Mouse (Mus musculus) spleen, postnatal 14 days (tissue): Measurements from ENCODE around the gene Rgma.
A peak's percentile ranks its signal among the peaks of the same experiment; 100 is the strongest.

Experiments used
- DNase-seq, 2 experiments: peaks; one replicate each; pipeline ENCODE4 v3.0.0; 2021 to 2022; ENCODE audit warnings: low spot score in 2 of 2

Gene Rgma

DNA sequence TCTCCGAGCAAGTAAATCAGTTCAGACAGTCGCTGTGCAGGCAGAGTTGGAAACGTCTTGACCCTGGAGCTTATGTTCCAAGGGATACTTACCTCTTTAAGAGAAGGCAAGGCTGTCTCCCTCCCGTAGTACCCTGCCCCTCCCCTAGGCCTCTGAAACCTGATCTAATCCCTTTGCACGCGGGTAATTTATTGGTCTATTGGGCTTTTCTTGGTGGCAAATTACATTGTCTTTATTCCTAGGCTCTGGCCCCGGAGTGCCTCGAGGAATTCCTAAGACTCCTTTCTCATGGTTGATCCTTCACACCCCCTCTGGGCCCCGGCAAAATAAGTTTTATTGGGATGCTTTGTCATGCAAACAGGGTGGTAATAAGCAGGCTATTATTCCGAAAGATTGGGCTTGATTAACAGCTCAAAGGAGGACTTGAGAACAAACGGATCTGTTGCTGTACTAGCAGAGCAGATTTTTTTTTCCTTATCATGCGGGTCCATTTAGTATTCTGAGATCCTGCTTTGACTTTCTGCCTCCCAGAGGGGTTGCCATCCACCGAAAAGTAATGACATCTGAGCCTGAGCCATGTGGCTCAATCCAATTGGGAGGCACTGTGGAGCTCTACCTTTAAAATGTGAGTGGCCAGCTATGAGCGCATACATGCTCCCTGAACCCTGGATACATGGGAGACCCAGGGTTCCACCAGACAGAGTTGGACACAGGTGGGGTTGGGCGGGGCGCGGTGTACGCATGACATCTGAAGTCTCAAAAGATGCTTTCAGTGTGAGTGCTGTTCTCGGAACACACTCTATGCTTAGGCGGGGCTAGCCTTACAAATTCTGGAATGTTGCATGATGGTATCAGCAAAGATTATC, 25.0 kb downstream of the Rgma start:
- DNase-seq, result no peak

DNA sequence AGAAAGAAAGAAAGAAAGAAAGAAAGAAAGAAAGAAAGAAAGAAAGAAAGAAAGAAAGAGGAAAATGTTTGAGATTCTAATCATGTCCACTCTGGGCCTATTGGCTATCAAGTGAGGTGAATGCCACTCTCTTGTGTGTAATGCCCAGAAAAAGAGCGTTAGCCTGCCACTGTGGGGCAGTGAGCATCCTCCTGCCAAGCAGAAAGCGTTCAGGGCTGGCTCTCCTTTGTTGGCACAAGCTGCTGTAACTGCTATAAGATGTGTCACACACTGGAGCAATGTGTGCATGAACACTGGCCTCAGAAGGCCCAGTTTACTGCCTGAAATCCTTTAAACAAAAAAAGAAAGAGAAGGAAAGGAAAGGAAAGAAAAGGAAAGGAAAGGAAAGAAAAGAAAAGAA, 26.8 kb downstream of the Rgma start:
- no peak for DNase-seq

DNA sequence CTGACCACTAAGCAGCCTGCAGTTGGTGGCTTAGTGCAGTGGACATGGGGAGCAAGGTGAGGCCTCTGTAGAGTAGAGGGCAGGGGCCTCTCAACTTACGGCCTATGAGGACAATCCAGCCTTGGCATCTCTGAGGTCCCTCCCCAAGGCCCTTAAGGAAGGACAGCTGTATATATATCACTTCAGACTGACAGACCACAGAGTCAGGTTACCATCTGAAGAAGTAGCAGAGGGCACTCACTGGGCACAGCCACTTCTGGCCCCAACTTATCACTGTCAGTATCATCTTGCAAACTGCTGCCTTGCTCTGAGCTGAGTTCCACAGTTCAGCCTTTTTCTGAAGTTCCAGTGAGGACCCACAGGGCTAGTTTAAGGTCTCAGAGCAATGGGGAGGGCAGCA, 27.4 kb downstream of the Rgma start:
- DNase-seq, result no peak

DNA sequence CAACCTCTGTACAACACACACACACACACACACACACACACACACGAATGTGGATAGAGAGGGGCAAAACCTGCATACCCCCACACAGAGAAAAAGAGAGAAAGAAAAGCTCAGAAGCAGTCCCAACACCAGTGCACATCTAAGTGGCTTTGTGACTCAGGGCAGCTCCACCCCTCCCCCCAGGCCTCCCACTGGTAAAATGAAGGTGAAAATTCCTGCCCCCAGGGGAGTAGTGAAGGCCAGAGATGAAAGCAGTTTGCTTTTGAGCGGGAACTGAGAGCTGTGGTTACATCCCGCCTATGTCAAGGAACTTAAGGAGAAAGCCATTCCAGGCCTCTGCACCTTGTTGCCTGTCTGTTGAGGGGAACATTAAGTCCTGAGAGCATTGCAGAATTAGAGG, 28.2 kb downstream of the Rgma start:
- no peak for DNase-seq

DNA sequence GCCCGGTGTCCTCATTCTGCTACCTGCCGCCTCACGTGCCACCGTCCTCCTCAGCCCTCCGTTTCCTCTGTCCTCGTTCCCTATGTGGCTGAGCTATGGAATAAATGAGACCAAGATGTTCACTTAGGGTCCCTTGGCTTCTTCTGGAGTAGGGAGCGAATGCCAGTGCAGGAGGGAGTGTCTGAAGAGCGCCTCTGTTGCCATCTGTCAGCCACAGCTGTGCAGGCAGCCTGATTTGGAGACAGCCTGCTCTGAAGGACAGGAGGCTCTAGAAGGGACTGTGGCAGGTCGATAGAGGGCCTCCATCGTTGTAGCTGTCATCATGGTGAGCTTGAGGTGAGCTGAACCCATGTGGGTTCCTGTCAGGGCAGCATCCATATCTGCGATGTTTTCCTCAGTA, 30.2 kb downstream of the Rgma start:
- DNase-seq, result no peak

DNA sequence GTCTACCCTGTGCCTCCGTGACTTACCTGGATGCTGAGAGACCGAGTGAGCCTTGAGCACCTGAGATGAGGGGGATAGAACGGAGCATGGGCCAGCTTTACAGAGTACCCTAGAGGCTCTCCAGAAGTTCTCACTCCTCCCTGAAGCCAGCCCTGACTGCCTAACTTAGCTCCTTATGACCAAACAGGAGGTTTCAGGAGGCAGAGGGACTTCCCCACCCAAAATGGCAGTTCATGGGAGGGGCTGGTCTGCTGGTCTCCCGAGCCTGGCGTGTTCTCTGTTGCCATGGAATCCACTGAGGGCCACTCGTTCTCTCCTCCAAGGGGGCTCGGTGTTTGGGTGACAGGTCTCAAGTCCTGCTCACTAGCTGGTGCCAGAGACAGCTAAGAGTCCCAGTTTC, 36.2 kb downstream of the Rgma start:
- DNase-seq, result no peak

DNA sequence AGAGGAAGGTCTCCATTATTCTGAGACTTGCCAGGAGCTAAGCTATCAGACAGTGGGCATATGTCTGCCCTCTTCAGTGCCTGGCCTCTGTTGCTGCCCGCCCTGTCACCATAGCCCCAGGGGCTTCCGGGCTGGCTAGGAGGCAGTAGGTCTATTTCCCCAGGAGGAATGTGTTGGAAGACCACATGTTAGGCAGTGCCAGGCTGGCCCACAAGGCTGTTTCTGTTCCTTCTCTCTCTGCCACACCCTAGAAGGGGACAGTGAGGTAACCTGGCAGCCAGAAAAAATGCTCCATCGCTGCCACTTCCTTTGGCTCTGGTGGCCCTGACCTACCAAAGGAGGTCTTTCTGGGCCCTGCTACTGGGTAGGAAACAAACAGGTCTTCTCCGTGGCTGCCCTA, 36.7 kb downstream of the Rgma start:
- DNase-seq, result no peak

DNA sequence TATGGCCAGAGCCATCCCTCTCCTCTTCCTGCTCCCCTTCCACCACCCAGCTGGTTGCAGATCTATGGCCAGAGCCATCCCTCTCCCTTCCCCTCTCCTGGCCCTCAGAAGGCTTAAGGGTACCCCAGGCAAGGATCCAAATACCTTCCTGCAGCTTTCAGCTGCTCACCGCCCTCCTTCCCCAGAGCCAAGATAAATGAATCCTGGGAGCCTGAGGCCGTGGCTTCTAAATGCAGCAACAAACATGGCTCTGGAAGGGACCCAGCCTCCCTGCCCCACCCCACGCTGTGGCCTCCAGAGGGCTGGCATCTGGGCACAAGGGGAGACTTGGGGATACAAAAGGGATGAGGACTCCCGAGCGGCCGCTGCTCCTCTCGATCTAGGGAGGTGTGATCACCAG, 37.1 kb downstream of the Rgma start:
- no peak for DNase-seq

DNA sequence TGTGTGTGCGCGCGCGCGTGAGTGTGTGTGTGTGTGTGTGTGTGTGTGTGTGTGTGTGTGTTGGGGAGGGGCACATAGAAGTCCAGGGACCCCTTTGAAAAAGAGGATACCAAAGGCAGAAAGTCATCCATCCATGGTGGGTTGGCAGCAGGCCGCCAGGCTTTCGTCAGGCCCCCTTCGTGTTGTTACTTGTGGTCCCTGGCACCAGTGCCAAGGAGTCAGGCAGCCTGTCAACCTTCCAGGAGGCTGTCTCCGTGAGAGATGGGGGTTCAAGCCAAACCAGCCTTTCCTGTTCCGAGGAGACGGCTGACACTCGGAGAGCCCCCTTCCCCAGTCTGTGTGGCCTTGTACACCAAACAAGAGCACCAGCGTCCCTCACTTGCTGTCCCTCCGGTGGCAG, 38.9 kb downstream of the Rgma start:
- DNase-seq, result no peak

DNA sequence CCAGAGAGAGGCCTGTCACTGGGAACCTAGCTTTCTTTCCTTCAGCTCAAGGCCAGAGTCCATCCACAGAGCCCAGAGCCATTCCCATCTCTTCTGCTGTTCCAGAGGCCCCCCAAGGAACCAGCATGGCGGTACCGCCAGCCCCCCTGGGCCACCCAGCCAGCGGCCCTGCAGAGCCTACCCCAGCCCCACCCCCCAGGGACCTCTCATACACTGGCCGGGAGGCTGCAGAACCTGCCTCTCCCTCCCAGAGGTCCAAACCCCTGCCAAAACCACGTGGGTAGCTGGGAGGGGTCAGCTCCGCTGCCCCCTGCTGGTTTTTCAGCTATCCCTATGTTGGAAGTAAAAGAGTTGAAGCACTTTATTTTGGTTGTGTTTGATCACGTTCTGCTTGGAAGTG, 44.1 kb downstream of the Rgma start:
- DNase-seq, result no peak

DNA sequence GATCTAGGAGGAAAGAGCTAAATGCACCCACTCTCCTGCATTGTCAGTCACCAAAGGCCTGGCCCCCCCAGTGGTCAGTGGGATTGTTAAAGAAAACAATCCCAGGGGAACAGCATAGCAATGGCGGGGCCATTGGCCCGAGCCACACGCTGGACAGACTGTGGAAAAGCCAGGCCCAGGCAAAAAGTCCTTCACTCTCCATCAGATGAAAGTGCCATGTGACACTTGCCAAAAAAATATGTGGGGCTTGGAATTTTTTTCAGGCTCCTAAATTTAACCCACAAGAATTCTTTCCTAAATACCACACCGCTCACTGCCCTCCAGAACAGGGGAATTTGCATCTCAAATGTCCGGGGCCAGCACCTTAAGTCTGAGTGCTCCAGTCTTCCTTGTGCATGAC, 45.5 kb downstream of the Rgma start:
- no peak for DNase-seq

DNA sequence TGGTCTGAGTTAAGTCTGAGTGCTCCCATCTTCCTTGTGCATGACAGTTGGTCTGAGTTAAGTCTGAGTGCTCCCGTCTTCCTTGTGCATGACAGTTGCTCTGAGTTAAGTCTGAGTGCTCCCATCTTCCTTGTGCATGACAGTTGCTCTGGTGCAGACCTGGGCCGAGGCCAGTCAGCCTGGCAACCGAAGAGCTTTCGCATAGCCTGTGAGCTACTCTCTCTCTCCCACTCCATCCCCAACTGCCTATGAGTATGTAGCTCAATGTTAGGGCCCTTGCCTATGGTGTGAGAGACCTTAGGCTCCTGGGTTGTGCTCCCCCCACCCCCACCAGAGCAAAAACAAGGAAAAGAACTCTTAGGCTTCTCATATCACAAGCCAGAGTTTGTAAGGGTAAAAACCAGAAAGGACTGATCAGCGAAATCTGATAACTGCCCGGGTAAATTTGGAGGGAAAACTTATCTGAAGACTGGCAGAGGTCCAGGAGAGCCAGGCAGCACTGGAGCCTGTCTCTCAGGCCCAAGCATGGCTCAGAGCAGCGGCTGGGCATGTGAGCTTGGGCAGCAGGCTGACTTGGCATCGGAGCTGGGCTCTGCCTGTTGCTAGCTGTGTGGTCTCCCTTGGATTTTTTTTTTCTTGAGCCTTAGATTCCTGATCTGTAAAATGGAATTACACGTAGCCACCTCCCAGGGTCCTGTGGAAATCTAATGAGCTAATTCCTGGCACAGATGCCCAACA, 46.1 kb downstream of the Rgma start:
- DNase-seq, result no peak

DNA sequence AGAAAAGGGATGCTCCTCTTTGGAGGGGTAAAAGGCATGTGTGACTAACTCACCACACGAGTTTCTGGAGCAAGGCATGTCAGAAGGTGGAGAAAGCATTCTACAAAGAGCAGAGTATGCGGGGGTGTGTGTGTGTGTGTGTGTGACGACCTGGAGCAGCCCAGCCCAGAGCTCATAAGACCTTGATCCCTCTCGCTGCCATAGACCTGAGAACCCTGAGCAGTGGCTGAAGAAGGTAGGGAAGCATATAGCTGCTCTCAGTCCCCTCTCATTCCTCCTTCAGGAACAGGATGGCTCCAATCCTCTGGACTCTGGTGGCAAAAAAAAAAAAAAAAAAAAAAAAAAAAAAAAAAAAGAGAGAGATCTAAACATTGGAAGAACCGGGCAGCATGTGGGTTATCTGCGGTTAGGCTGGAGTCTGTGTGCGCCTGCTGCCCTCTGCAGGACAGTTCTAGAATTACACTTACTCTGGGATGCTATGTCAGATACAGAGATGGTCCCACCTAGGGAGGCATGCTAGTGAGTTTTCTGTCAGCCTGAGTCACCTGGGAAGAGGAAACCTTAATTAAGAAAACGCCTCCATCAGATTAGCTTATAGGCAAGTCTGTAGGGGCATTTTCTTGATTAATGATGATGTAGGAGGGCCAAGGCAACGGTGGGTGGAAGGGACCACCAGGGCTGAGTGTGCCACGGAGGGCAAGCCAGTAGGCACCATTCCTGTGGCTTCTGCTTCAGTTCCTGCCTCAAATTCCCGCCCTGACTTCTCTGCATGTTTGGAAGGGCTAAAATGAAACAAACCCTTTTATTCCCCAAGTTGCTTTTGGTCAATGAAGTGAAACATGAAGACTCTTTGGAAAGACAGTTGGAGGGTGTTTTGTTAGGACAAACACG, 47.2 kb downstream of the Rgma start:
- peak in 1 of 2 experiments; percentile 55 for DNase-seq

DNA sequence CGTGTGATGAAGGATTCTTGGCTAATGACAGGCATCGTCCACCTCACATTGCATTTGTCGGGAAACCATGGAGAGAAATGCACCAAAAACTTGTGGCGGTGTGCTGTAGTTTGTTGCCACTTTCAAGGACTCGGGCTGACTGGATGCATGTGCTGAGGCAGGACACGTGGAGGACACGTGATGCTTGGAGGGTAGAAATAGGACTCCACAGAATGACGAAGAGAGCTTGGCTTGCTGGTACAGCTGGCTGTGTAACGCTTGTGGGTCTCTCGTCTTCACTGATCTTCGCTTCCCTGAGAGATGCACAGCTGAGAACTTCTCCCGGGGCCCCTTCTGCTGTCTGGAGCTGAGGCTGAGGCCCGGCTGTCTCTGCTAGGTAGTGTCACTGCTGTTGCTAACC, 47.9 kb downstream of the Rgma start:
- DNase-seq, result no peak

DNA sequence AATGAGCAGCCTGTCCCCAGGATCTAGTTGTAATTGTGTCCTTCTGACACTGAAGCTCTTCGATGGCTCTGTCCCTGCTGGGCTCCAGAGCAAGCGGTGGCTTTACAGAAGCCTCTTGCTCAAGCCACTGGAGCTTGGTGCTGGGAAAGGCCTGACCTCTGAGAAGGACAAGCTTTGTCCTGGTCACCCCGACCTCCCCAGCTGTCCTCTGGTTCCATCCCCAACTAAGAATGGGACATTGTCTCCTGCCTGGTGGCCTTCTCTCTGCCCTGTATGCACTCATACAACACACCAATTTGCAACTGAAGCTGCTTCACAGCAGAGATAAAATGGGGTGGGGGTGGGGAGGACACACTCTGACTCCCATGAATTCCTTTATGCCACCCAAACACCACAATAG, 48.9 kb downstream of the Rgma start:
- no peak for DNase-seq

DNA sequence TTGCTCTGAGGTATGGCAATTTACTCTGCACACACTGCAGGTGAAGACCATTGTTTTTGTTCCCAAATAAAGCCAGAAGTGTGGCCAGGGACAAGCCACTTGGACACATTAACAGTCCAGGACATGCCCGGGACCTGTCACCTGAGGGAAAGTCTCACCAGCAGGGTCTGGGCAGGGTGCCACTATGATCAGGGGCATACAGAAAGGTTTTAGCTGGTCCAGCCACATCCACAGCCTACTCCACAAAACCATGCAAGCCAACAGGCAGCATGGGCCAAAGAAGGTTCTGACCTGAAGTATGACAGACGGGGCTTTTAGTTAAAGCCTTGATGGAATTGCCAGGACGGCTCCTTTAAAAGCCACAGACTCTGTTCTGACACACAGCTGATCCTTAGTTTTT, 49.4 kb downstream of the Rgma start:
- no peak for DNase-seq

DNA sequence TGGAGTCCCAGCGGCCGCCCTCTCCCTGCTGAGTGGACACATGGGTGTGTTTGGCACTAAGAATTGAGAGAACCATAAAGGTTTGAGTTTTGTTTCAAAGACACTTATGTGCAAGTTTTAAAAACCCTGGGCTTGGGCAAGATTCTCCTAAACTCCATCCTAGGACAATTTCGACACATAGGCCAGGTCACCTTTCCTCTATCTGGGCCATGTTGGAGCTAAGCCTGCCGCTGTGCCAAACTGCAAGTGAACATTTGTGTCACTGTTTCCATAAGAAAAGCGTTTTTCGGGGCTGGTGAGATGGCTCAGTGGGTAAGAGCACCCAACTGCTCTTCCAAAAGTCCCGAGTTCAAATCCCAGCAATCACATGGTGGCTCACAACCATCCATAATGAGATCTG, 50.1 kb downstream of the Rgma start:
- DNase-seq, result no peak

DNA sequence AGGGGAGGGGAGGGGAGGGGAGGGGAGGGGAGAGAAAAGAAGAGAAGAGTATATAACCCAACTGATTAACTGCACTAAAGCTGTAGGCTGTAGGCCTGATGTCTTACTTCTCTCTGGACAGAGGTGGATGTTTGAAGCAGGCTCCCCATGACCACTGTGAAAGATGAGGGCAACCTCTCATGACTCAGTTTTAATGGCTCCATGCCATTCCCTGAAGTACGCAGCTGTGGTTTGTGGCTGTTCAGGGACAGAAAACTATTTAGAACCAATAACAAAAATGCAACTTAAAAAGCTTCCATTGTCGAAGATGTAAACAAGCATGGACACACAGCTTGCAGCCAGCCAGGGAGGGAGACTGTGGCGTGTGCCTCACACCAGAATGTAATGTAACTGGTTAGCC, 50.9 kb downstream of the Rgma start:
- DNase-seq, result no peak

DNA sequence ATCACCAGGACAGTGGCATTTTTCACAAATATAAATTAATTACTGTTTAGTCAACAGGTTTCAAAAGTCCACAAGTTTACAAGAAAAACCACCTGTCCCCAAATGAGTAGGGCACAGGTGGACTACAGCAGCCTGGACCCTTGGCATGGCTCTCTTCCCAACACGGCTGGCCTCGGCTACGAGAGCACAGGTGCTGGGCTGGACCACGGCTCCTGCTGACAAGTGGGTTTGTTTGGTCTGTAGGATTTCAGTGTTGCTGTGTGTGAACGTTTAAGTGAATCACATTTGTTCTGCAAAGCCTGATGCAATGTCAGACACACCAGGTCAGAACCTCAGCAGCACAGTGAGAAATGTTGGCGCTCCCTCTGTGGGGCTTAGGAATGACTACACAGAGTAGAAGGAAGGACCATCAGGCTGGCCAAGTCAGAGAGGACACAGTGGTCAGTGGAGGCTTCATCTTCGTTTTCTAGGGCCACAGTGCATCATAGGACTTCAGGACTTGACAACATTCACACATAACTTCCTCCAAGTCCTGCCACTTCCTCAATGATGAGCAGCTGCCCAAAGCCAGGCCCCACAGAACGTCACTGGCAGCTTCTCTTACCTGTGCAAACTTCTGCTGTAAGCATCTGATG, 51.6 kb downstream of the Rgma start:
- no peak for DNase-seq

DNA sequence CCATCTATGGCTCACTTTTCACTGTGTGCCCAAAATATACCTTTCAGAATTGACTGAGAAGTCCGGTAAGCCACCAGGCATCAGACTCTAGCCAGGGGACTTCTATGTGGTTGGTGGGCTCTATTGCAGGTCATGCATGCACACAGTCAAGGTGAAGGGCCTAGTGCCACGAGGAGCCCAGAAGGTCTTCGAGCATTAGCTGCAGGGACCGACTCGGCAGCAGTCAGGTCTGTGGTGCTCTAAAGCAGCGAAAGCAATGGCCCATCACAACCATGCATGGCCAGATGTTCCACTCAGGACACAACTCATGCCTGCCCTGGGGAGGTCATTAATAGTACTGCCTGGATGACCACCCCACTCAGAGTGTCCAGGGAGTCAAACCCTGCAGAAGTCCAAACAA, 52.5 kb downstream of the Rgma start:
- no peak for DNase-seq

DNA sequence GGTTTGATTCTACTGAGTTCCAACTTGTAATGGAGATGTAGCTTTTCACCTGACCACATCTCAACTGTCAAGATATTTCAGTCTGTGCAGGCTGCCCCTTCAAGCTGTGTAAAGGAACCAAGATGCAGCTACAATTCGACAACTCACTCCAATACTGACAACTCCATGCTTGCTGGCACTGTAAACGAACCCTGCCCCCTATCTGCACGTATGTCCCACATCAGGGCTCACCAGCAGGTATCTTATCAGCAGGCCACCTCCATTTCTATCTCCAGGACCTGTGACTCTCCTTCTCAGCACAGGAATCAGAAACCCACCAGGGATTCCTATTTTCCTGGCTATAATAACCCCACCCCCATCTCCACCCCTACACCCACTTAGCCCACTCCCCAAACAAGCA, 53.2 kb downstream of the Rgma start:
- no peak for DNase-seq
